Mouse (Mus musculus): Measurements from ENCODE around the gene Phf21b. TPM values are rescaled to one million over a fixed set of nuclear protein-coding genes. Genes with fewer than 3 reads are reported as not detected.

The Phf21b gene
- polyA plus RNA-seq, 1 experiment from 2014 or later, result 4.4 TPM

GRCm38 (mm10) chr15:84854171-84854811 lies 1.6 kb downstream of the Phf21b start:
- Histone ChIP-seq H3K4me2 (ENCODE audit: low read depth, low read length) (peak overlapping the region; percentile 97), H3K9me3 (replicated peaks; ENCODE audit: control insufficient read depth, low read length) (no peaks in the 10 kb centered on the region), H3K36me3 (replicated peaks; ENCODE audit: control insufficient read depth, insufficient read depth, low read depth, low read length) (no peaks in the 10 kb centered on the region), H3K4me1 (ENCODE audit: control insufficient read depth, insufficient read depth, low read length) (peaks cover 5% of the 10 kb centered on the region), H3K4me3 (ENCODE audit: low read depth, low read length) (peak overlapping the region; percentile 69), H3K27ac (replicated peaks; ENCODE audit: low read depth, low read length) (peak overlapping the region; percentile 52), H3K9ac (replicated peaks; ENCODE audit: low read length) (peak overlapping the region; percentile 84), H3K27me3 (ENCODE audit: control insufficient read depth, insufficient read depth, low read length) (peaks cover 2% of the 10 kb centered on the region; the same call in 1 of the 2 replicates)
- ATAC-seq (replicated peaks; ENCODE audit: insufficient number of reproducible peaks, low FRiP score, low TSS enrichment, low read depth), result no peak
- WGBS, result under 1% methylated on average over 49 of the region's 49 CpGs
- peak; percentile 32 for DNase-seq (ENCODE audit: low spot score)

- ATAC-seq (replicated peaks; ENCODE audit: insufficient number of reproducible peaks, low FRiP score, low TSS enrichment, low read depth), result peak; percentile 75
- peak overlapping the region; percentile 97 for H3K4me2 ChIP-seq (ENCODE audit: low read depth, low read length)
- H3K36me3 ChIP-seq (replicated peaks; ENCODE audit: control insufficient read depth, insufficient read depth, low read depth, low read length), result no peaks in the 10 kb centered on the region
- WGBS, result under 1% methylated on average over 64 of the region's 84 CpGs
- peak; percentile 82 for DNase-seq (ENCODE audit: low spot score)
- H3K9ac ChIP-seq (replicated peaks; ENCODE audit: low read length), result peak overlapping the region; percentile 84
- peak overlapping the region; percentile 66 for H3K27ac ChIP-seq (replicated peaks; ENCODE audit: low read depth, low read length)
- H3K4me1 ChIP-seq (ENCODE audit: control insufficient read depth, insufficient read depth, low read length), result peaks cover 5% of the 10 kb centered on the region
- H3K9me3 ChIP-seq (replicated peaks; ENCODE audit: control insufficient read depth, low read length), result no peaks in the 10 kb centered on the region
- peak overlapping the region; percentile 69 for H3K4me3 ChIP-seq (ENCODE audit: low read depth, low read length)
- peaks cover 2% of the 10 kb centered on the region; the same call in 1 of the 2 replicates for H3K27me3 ChIP-seq (ENCODE audit: control insufficient read depth, insufficient read depth, low read length)
Observed at GRCm38 (mm10) chr15:84853261-84854137, 2.4 kb downstream of the Phf21b start.

GRCm38 (mm10) chr15:84852457-84853070 lies 3.3 kb downstream of the Phf21b start:
- peak overlapping the region; percentile 69 for H3K4me3 ChIP-seq (ENCODE audit: low read depth, low read length)
- H3K36me3 ChIP-seq (replicated peaks; ENCODE audit: control insufficient read depth, insufficient read depth, low read depth, low read length), result no peaks in the 10 kb centered on the region
- H3K9ac ChIP-seq (replicated peaks; ENCODE audit: low read length), result peak overlapping the region; percentile 64; the same call in 1 of the 2 replicates
- ATAC-seq (replicated peaks; ENCODE audit: insufficient number of reproducible peaks, low FRiP score, low TSS enrichment, low read depth) (no peak), DNase-seq (ENCODE audit: low spot score) (peak; percentile 13)
- peaks cover 5% of the 10 kb centered on the region for H3K4me1 ChIP-seq (ENCODE audit: control insufficient read depth, insufficient read depth, low read length)
- H3K27me3 ChIP-seq (ENCODE audit: control insufficient read depth, insufficient read depth, low read length), result peaks cover 2% of the 10 kb centered on the region; the same call in 1 of the 2 replicates
- H3K4me2 ChIP-seq (ENCODE audit: low read depth, low read length), result peak overlapping the region; percentile 97
- H3K27ac ChIP-seq (replicated peaks; ENCODE audit: low read depth, low read length), result peak overlapping the region; percentile 66
- WGBS, result 18% methylated on average over 10 of the region's 10 CpGs
- H3K9me3 ChIP-seq (replicated peaks; ENCODE audit: control insufficient read depth, low read length), result no peaks in the 10 kb centered on the region

GRCm38 (mm10) chr15:84850321-84850720 lies 5.5 kb downstream of the Phf21b start:
- Histone ChIP-seq H3K9ac (replicated peaks; ENCODE audit: low read length) (no peak overlapping the region), H3K4me3 (ENCODE audit: low read depth, low read length) (no peak overlapping the region), H3K4me1 (ENCODE audit: control insufficient read depth, insufficient read depth, low read length) (peaks cover 5% of the 10 kb centered on the region), H3K9me3 (replicated peaks; ENCODE audit: control insufficient read depth, low read length) (no peaks in the 10 kb centered on the region), H3K36me3 (replicated peaks; ENCODE audit: control insufficient read depth, insufficient read depth, low read depth, low read length) (no peaks in the 10 kb centered on the region), H3K27me3 (ENCODE audit: control insufficient read depth, insufficient read depth, low read length) (peaks cover 2% of the 10 kb centered on the region; the same call in 1 of the 2 replicates), H3K4me2 (ENCODE audit: low read depth, low read length) (no peak overlapping the region), H3K27ac (replicated peaks; ENCODE audit: low read depth, low read length) (no peak overlapping the region)
- ATAC-seq (replicated peaks; ENCODE audit: insufficient number of reproducible peaks, low FRiP score, low TSS enrichment, low read depth), result no peak
- WGBS, result 80% methylated on average over 1 of the region's 1 CpGs
- no peak for DNase-seq (ENCODE audit: low spot score)

- ATAC-seq (replicated peaks; ENCODE audit: insufficient number of reproducible peaks, low FRiP score, low TSS enrichment, low read depth), result no peak
- Histone ChIP-seq H3K4me1 (ENCODE audit: control insufficient read depth, insufficient read depth, low read length) (no peaks in the 10 kb centered on the region), H3K27ac (replicated peaks; ENCODE audit: low read depth, low read length) (no peak overlapping the region), H3K9ac (replicated peaks; ENCODE audit: low read length) (no peak overlapping the region), H3K9me3 (replicated peaks; ENCODE audit: control insufficient read depth, low read length) (no peaks in the 10 kb centered on the region), H3K36me3 (replicated peaks; ENCODE audit: control insufficient read depth, insufficient read depth, low read depth, low read length) (no peaks in the 10 kb centered on the region), H3K4me3 (ENCODE audit: low read depth, low read length) (no peak overlapping the region), H3K27me3 (ENCODE audit: control insufficient read depth, insufficient read depth, low read length) (no peaks in the 10 kb centered on the region), H3K4me2 (ENCODE audit: low read depth, low read length) (no peak overlapping the region)
- no peak for DNase-seq (ENCODE audit: low spot score)
- WGBS, result 52% methylated on average over 3 of the region's 3 CpGs
Observed at GRCm38 (mm10) chr15:84846216-84846615, 9.6 kb downstream of the Phf21b start.

GRCm38 (mm10) chr15:84844831-84845230 lies 11.0 kb downstream of the Phf21b start:
- DNase-seq (ENCODE audit: low spot score) (no peak), ATAC-seq (replicated peaks; ENCODE audit: insufficient number of reproducible peaks, low FRiP score, low TSS enrichment, low read depth) (no peak)
- 67% methylated on average over 4 of the region's 4 CpGs for whole genome bisulfite sequencing
- no peaks in the 10 kb centered on the region for H3K27me3 ChIP-seq (ENCODE audit: control insufficient read depth, insufficient read depth, low read length)
- no peak overlapping the region for H3K9ac ChIP-seq (replicated peaks; ENCODE audit: low read length)
- H3K36me3 ChIP-seq (replicated peaks; ENCODE audit: control insufficient read depth, insufficient read depth, low read depth, low read length), result no peaks in the 10 kb centered on the region
- H3K4me1 ChIP-seq (ENCODE audit: control insufficient read depth, insufficient read depth, low read length), result no peaks in the 10 kb centered on the region
- no peak overlapping the region for H3K4me3 ChIP-seq (ENCODE audit: low read depth, low read length)
- H3K27ac ChIP-seq (replicated peaks; ENCODE audit: low read depth, low read length), result no peak overlapping the region
- H3K4me2 ChIP-seq (ENCODE audit: low read depth, low read length), result no peak overlapping the region
- H3K9me3 ChIP-seq (replicated peaks; ENCODE audit: control insufficient read depth, low read length), result no peaks in the 10 kb centered on the region

- no peak overlapping the region for H3K27ac ChIP-seq (replicated peaks; ENCODE audit: low read depth, low read length)
- DNase-seq (ENCODE audit: low spot score) (no peak), ATAC-seq (replicated peaks; ENCODE audit: insufficient number of reproducible peaks, low FRiP score, low TSS enrichment, low read depth) (no peak)
- no peaks in the 10 kb centered on the region for H3K27me3 ChIP-seq (ENCODE audit: control insufficient read depth, insufficient read depth, low read length)
- H3K4me1 ChIP-seq (ENCODE audit: control insufficient read depth, insufficient read depth, low read length), result no peaks in the 10 kb centered on the region
- no peaks in the 10 kb centered on the region for H3K36me3 ChIP-seq (replicated peaks; ENCODE audit: control insufficient read depth, insufficient read depth, low read depth, low read length)
- no peak overlapping the region for H3K4me3 ChIP-seq (ENCODE audit: low read depth, low read length)
- no peak overlapping the region for H3K9ac ChIP-seq (replicated peaks; ENCODE audit: low read length)
- 78% methylated on average over 10 of the region's 10 CpGs for WGBS
- no peak overlapping the region for H3K4me2 ChIP-seq (ENCODE audit: low read depth, low read length)
- no peaks in the 10 kb centered on the region for H3K9me3 ChIP-seq (replicated peaks; ENCODE audit: control insufficient read depth, low read length)
Observed at GRCm38 (mm10) chr15:84843034-84843433, 12.8 kb downstream of the Phf21b start.

Data from embryonic facial prominence, embryonic 11.5 days (tissue).